In genomic region chr1:21070658-21071057, GRCm38 (mm10) we compare ENCODE assay signal across 12 mouse cellular contexts. TPM values are rescaled to one million over a fixed set of nuclear protein-coding genes. Genes with fewer than 3 reads are reported as not detected.
DNase-seq lines count a peak whose midpoint lies in the region; TF ChIP-seq lines count a peak whose summit lies in the region.
"Had no signal": no experiment of that assay in that cellular context is flagged by ENCODE, and none has a peak within 500 bp of the region (broad histone marks: within the 10 kb centered on the region; RNA-seq: fewer than 3 reads in every experiment).

No protein-coding gene starts in this region.

- 0 out of 2 replicates have a peak overlapping the region, but pooled peaks have one; percentile 36 for H3K27ac ChIP-seq in heart, embryonic 10.5 days
- peak overlapping the region; percentile 20; the same call in 1 of the 2 replicates for H3K27ac ChIP-seq in embryonic fibroblast, embryonic 13.5 days (ENCODE audit: insufficient read depth, low read length)
- H3K27ac ChIP-seq: hindbrain, embryonic 15.5 days; limb, embryonic 10.5 days had no signal

- TF ChIP-seq POLR2A in embryonic fibroblast, embryonic 13.5 days (IDR thresholded peaks at IDR 0.05; ENCODE audit: low read depth, low read length) = no peak

- H3K9me3 ChIP-seq in heart, embryonic 10.5 days = no peaks in the 10 kb centered on the region
- H3K9me3 ChIP-seq: hindbrain, embryonic 15.5 days; limb, embryonic 10.5 days had no signal

- 67% methylated on average over 13 of the region's 13 CpGs for WGBS in heart, embryonic 10.5 days

- no peak overlapping the region for H3K4me3 ChIP-seq in heart, embryonic 10.5 days
- no peak overlapping the region for H3K4me3 ChIP-seq in embryonic fibroblast, embryonic 13.5 days (ENCODE audit: insufficient read depth, low read length)
- H3K4me3 ChIP-seq: forebrain, embryonic 10.5 days; hindbrain, embryonic 15.5 days; limb, embryonic 10.5 days had no signal

- TF ChIP-seq CTCF in embryonic fibroblast, embryonic 13.5 days (IDR thresholded peaks at IDR 0.05; ENCODE audit: borderline replicate concordance, insufficient read depth, low read length) = no peak

- H3K27me3 ChIP-seq in heart, embryonic 10.5 days (ENCODE audit: insufficient read depth, poor library complexity, severe bottlenecking) = no peaks in the 10 kb centered on the region
- H3K27me3 ChIP-seq: hindbrain, embryonic 15.5 days had no signal

- H3K4me1 ChIP-seq in heart, embryonic 10.5 days = peaks cover 62% of the 10 kb centered on the region
- peaks cover 36% of the 10 kb centered on the region for H3K4me1 ChIP-seq in embryonic fibroblast, embryonic 13.5 days (ENCODE audit: control insufficient read depth, insufficient read depth, low read length)

- no peak for DNase-seq in heart, embryonic 10.5 days (ENCODE audit: low spot score)
- no peak for DNase-seq in heart, postnatal 25 days (ENCODE audit: low spot score)
- DNase-seq in ZHBTc4 (ENCODE audit: low read depth, low spot score) = peak; percentile 56
- peak; percentile 66 for DNase-seq in kidney, postnatal 10 days
- DNase-seq in urinary bladder, postnatal 4 days (ENCODE audit: low spot score in 2 of 2) = no peak
- no peak for DNase-seq in ovary, postnatal 14 days (ENCODE audit: low spot score)
- DNase-seq in spleen, postnatal 36 days (ENCODE audit: low spot score in 2 of 2) = no peak
- DNase-seq: cerebellum, postnatal 14 days had no signal

- peaks cover 18% of the 10 kb centered on the region for H3K36me3 ChIP-seq in heart, embryonic 10.5 days
- H3K36me3 ChIP-seq: hindbrain, embryonic 15.5 days had no signal

- intact Hi-C loops in heart, postnatal 25 days (cut with DNase I) = no loop called here

RNA-seq across cellular contexts. Expression of gene Tram2, which starts 8.4 kb away (rescaled TPM):
- polyA plus RNA-seq in heart, embryonic 10.5 days (2016; fragmentation: Nextera tagmentation; extraction: Ambion mirVana) = 5.2 and 5.8 TPM in 2 replicates
- total RNA-seq in heart, postnatal 25 days (2021) = 1 to 10 TPM; 6.9 to 7.4 TPM
- 47.9 and 57.1 TPM in 2 replicates for polyA plus RNA-seq in embryonic fibroblast, embryonic 13.5 days (2011; ENCODE audit: insufficient read length, low read depth, missing spikeins)

Comparison
In these comparisons a context has a peak if more than half of its experiments do, and no peak if none do; other contexts are left out.
1. DNase-seq: peak in ZHBTc4 (single experiment) and kidney, postnatal 10 days (single experiment); none in heart, embryonic 10.5 days (single experiment), heart, postnatal 25 days (single experiment), urinary bladder, postnatal 4 days (0 of 2), ovary, postnatal 14 days (single experiment) and spleen, postnatal 36 days (0 of 2).